Mouse (Mus musculus) T-helper 2 cell (primary cell): ENCODE measurements at regions not wholly inside any gene's neighbourhood (a gene's known extent, or its start where the extent isn't known, plus 50 kb on each side); places are given as distances from the start of the nearest gene placed in this dataset.
"Not testable (repeated sequence)": the region's sequence is repeated elsewhere in the genome, so short reads cannot be mapped to it uniquely, and the experiment has no call there.

Experiments used
- in situ Hi-C: fragments of 300-600 bp; cut with MboI, MseI; formaldehyde crosslinking; loops from one replicate; pipeline ENCODE4 v1.15.1; 2025; ENCODE audit warnings: high pct_unique_total_duplicates

- in situ Hi-C loops = loop anchor here (10.0 kb wide), 1 partner anchor 378 kb away; no protein-coding TSS in a partner anchor
These were observed 77.7 kb upstream of the Olfr161 start for GRCm38 (mm10) chr16:3513107-3513506.

- in situ Hi-C loops = not testable (repeated sequence)
These were observed 60.3 kb upstream of the Olfr161 start for GRCm38 (mm10) chr16:3530522-3530921.

GRCm38 (mm10) chr16:3532019-3532418, 58.8 kb upstream of the Olfr161 start:
- in situ Hi-C loops = not testable (repeated sequence)

DNA sequence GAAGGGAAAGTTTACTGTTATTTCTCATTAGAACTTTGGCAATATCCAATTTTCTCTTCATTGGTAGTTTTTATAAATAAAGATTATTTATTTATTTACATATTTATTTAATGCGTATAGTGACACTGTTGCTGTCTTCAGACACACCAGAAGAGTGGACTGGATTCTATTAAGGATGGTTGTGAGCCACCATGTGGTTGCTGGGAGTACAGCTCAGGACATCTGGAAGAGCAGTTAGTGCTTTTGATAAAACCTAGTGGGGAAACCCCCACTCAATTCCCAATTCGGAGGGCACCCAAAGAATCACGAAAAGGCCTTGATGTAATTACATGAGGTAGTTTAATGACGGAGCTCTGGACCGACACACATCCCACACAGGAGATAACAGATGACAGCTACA, 58.3 kb upstream of the Olfr161 start:
- in situ Hi-C loops = not testable (repeated sequence)
